ENCODE assay signal across 10 mouse cellular contexts in genomic region chr2:26459478-26459877, GRCm38 (mm10). TPM values are rescaled to one million over a fixed set of nuclear protein-coding genes. Genes with fewer than 3 reads are reported as not detected.
A peak's percentile ranks its signal among the peaks of the same experiment; 100 is the strongest.
DNase-seq lines count a peak whose midpoint lies in the region; ATAC-seq and TF ChIP-seq lines count a peak whose summit lies in the region.
"Had no signal": no experiment of that assay in that cellular context is flagged by ENCODE, and none has a peak within 500 bp of the region (broad histone marks: within the 10 kb centered on the region; RNA-seq: fewer than 3 reads in every experiment).

No protein-coding gene starts in this region.

- peak overlapping the region; percentile 36 for H3K27ac ChIP-seq in forebrain, embryonic 12.5 days
- H3K27ac ChIP-seq in forebrain, embryonic 16.5 days (ENCODE audit: low read length), result no peak overlapping the region
- H3K27ac ChIP-seq in liver, postnatal 0 days (ENCODE audit: low read depth), result peak overlapping the region; percentile 76; the same call in 1 of the 2 replicates

- DNase-seq in retina, postnatal 1 day, result peak; percentile 50
- DNase-seq in retina, embryonic 14.5 days (ENCODE audit: low spot score), result no peak
- DNase-seq in liver, postnatal 0 days, result no peak
- no peak for DNase-seq in ovary, postnatal 36 days (ENCODE audit: low spot score)
- DNase-seq in testis, postnatal 14 days (ENCODE audit: low spot score), result no peak
- DNase-seq in right cerebral cortex, postnatal 14 days, result no peak

- H3K4me3 ChIP-seq in forebrain, embryonic 12.5 days (replicated peaks), result no peak overlapping the region
- H3K4me3 ChIP-seq in forebrain, embryonic 16.5 days (replicated peaks; ENCODE audit: low read length), result no peak overlapping the region
- no peak overlapping the region for H3K4me3 ChIP-seq in liver, postnatal 0 days (ENCODE audit: low read depth, low read length)
- H3K4me3 ChIP-seq: embryonic facial prominence, embryonic 13.5 days; megakaryocyte, embryonic 14.5 days had no signal

- H3K9ac ChIP-seq in forebrain, embryonic 12.5 days, result no peak overlapping the region
- H3K9ac ChIP-seq in forebrain, embryonic 16.5 days (replicated peaks; ENCODE audit: low read depth, low read length), result no peak overlapping the region
- no peak overlapping the region for H3K9ac ChIP-seq in liver, postnatal 0 days (replicated peaks)

- H3K27me3 ChIP-seq in forebrain, embryonic 12.5 days, result no peaks in the 10 kb centered on the region
- H3K27me3 ChIP-seq in forebrain, embryonic 16.5 days (replicated peaks; ENCODE audit: control insufficient read depth, insufficient read depth, low read length), result no peaks in the 10 kb centered on the region
- H3K27me3 ChIP-seq in liver, postnatal 0 days (ENCODE audit: insufficient read depth, low read length), result no peaks in the 10 kb centered on the region
- H3K27me3 ChIP-seq: embryonic facial prominence, embryonic 13.5 days had no signal

- H3K4me2 ChIP-seq in forebrain, embryonic 12.5 days, result no peak overlapping the region
- no peak overlapping the region for H3K4me2 ChIP-seq in forebrain, embryonic 16.5 days (ENCODE audit: low read length)
- no peak overlapping the region for H3K4me2 ChIP-seq in liver, postnatal 0 days (ENCODE audit: low read depth, low read length)
- H3K4me2 ChIP-seq: embryonic facial prominence, embryonic 13.5 days had no signal

- H3K9me3 ChIP-seq in forebrain, embryonic 12.5 days, result no peaks in the 10 kb centered on the region
- no peaks in the 10 kb centered on the region for H3K9me3 ChIP-seq in forebrain, embryonic 16.5 days (ENCODE audit: control insufficient read depth, low read length)
- no peaks in the 10 kb centered on the region for H3K9me3 ChIP-seq in liver, postnatal 0 days (ENCODE audit: low read length)
- H3K9me3 ChIP-seq: embryonic facial prominence, embryonic 13.5 days; megakaryocyte, embryonic 14.5 days had no signal

- TF ChIP-seq EP300 in liver, postnatal 0 days (IDR thresholded peaks at IDR 0.05; ENCODE audit: low read depth), result no peak

- 36% methylated on average over 6 of the region's 6 CpGs for WGBS in forebrain, embryonic 12.5 days
- whole genome bisulfite sequencing in forebrain, embryonic 16.5 days, result 39% methylated on average over 6 of the region's 6 CpGs
- WGBS in liver, postnatal 0 days (ENCODE audit: insufficient replicate concordance), result 59% methylated on average over 6 of the region's 6 CpGs

- TF ChIP-seq CTCF in liver, postnatal 0 days (IDR thresholded peaks at IDR 0.05; ENCODE audit: low read depth), result no peak

- peak; percentile 27; the same call in 1 of the 2 replicates for ATAC-seq in forebrain, embryonic 12.5 days (ENCODE audit: low FRiP score)
- no peak for ATAC-seq in forebrain, embryonic 16.5 days
- ATAC-seq in liver, postnatal 0 days, result no peak

- H3K4me1 ChIP-seq in forebrain, embryonic 12.5 days, result peaks cover 12% of the 10 kb centered on the region
- no peaks in the 10 kb centered on the region for H3K4me1 ChIP-seq in forebrain, embryonic 16.5 days (replicated peaks; ENCODE audit: control insufficient read depth, insufficient read depth, low read length)
- peaks cover 15% of the 10 kb centered on the region for H3K4me1 ChIP-seq in liver, postnatal 0 days (ENCODE audit: insufficient read depth)

- H3K36me3 ChIP-seq in forebrain, embryonic 12.5 days (replicated peaks), result peaks cover 69% of the 10 kb centered on the region
- H3K36me3 ChIP-seq in forebrain, embryonic 16.5 days (ENCODE audit: control insufficient read depth, insufficient read depth), result peaks cover 2% of the 10 kb centered on the region
- H3K36me3 ChIP-seq in liver, postnatal 0 days (replicated peaks; ENCODE audit: insufficient read depth, low read length), result peaks cover 40% of the 10 kb centered on the region

RNA-seq across cellular contexts. Expression of gene Sec16a, which starts 14.5 kb away (rescaled TPM):
- polyA plus RNA-seq in forebrain, embryonic 12.5 days (2016; fragmentation: Nextera tagmentation; extraction: Ambion mirVana), result 30.0 and 33.9 TPM in 2 replicates
- 21.5 and 23.1 TPM in 2 replicates for polyA plus RNA-seq in forebrain, embryonic 16.5 days (2015; fragmentation: Nextera tagmentation; extraction: Ambion mirVana)
- 7.8 and 8.0 TPM in 2 replicates for polyA plus RNA-seq in liver, postnatal 0 days (2015; fragmentation: Nextera tagmentation; extraction: Ambion mirVana)

RNA-seq across cellular contexts. Expression of gene Inpp5e, which starts 50.5 kb away (rescaled TPM):
- polyA plus RNA-seq in forebrain, embryonic 12.5 days (2016; fragmentation: Nextera tagmentation; extraction: Ambion mirVana), result 29.2 and 30.6 TPM in 2 replicates
- polyA plus RNA-seq in forebrain, embryonic 16.5 days (2015; fragmentation: Nextera tagmentation; extraction: Ambion mirVana), result 19.8 and 23.9 TPM in 2 replicates
- 3.3 and 3.4 TPM in 2 replicates for polyA plus RNA-seq in liver, postnatal 0 days (2015; fragmentation: Nextera tagmentation; extraction: Ambion mirVana)

RNA-seq across cellular contexts. Expression of gene Notch1, which starts 57.0 kb away (rescaled TPM):
- 49.5 and 61.8 TPM in 2 replicates for polyA plus RNA-seq in forebrain, embryonic 12.5 days (2016; fragmentation: Nextera tagmentation; extraction: Ambion mirVana)
- polyA plus RNA-seq in forebrain, embryonic 16.5 days (2015; fragmentation: Nextera tagmentation; extraction: Ambion mirVana), result 20.2 and 23.6 TPM in 2 replicates
- polyA plus RNA-seq in liver, postnatal 0 days (2015; fragmentation: Nextera tagmentation; extraction: Ambion mirVana), result 2.0 and 2.1 TPM in 2 replicates
